Mouse (Mus musculus): ENCODE data around the gene Pold4. TPM values are rescaled to one million over a fixed set of nuclear protein-coding genes. Genes with fewer than 3 reads are reported as not detected.

Pold4 gene
- polyA plus RNA-seq (2014; fragmentation: Nextera tagmentation; extraction: Ambion mirVana): 25.5 and 26.3 TPM in 2 replicates

GRCm38 (mm10) chr19:4231253-4232185 is at the start of gene Pold4:
Gene Pold4 (plus strand): TSS chr19:4231899.
- H3K9ac ChIP-seq (replicated peaks; ENCODE audit: low read depth, low read length): peak within 1 kb of the TSS; percentile 37
- H3K9me3 ChIP-seq (ENCODE audit: control insufficient read depth, low read depth, low read length): no peaks in the 10 kb centered on the region
- H3K27ac ChIP-seq (ENCODE audit: low read length): peak within 1 kb of the TSS; percentile 69; the same call in 1 of the 2 replicates
- peak; percentile 85 for ATAC-seq (ENCODE audit: insufficient number of reproducible peaks, insufficient read depth, low FRiP score, low read depth)
- WGBS: 11% methylated on average over 26 of the region's 26 CpGs
- peaks cover 24% of the 10 kb centered on the region; the same call in 1 of the 2 replicates for H3K4me1 ChIP-seq (ENCODE audit: control insufficient read depth, insufficient read depth, low read length)
- H3K36me3 ChIP-seq (ENCODE audit: control insufficient read depth, insufficient read depth, low read length): no peaks in the 10 kb centered on the region
- H3K4me3 ChIP-seq (ENCODE audit: low read depth, low read length): peak within 1 kb of the TSS; percentile 41
- no peaks in the 10 kb centered on the region for H3K27me3 ChIP-seq (ENCODE audit: control insufficient read depth, insufficient read depth, low read length)
- peak within 1 kb of the TSS; percentile 57 for H3K4me2 ChIP-seq (replicated peaks; ENCODE audit: low read depth, low read length)

- no peak overlapping the region for H3K9ac ChIP-seq (replicated peaks; ENCODE audit: low read depth, low read length)
- WGBS: 83% methylated on average over 2 of the region's 2 CpGs
- no peak for ATAC-seq (ENCODE audit: insufficient number of reproducible peaks, insufficient read depth, low FRiP score, low read depth)
- no peak overlapping the region for H3K4me3 ChIP-seq (ENCODE audit: low read depth, low read length)
- H3K36me3 ChIP-seq (ENCODE audit: control insufficient read depth, insufficient read depth, low read length): no peaks in the 10 kb centered on the region
- H3K27ac ChIP-seq (ENCODE audit: low read length): no peak overlapping the region
- no peaks in the 10 kb centered on the region for H3K9me3 ChIP-seq (ENCODE audit: control insufficient read depth, low read depth, low read length)
- no peaks in the 10 kb centered on the region for H3K27me3 ChIP-seq (ENCODE audit: control insufficient read depth, insufficient read depth, low read length)
- H3K4me2 ChIP-seq (replicated peaks; ENCODE audit: low read depth, low read length): no peak overlapping the region
- peaks cover 9% of the 10 kb centered on the region for H3K4me1 ChIP-seq (ENCODE audit: control insufficient read depth, insufficient read depth, low read length)
Observed at GRCm38 (mm10) chr19:4183689-4184088, 48.0 kb upstream of the Pold4 start.

- Histone ChIP-seq H3K9ac (replicated peaks; ENCODE audit: low read depth, low read length) (no peak overlapping the region), H3K4me3 (ENCODE audit: low read depth, low read length) (no peak overlapping the region), H3K4me2 (replicated peaks; ENCODE audit: low read depth, low read length) (no peak overlapping the region), H3K36me3 (ENCODE audit: control insufficient read depth, insufficient read depth, low read length) (no peaks in the 10 kb centered on the region), H3K9me3 (ENCODE audit: control insufficient read depth, low read depth, low read length) (no peaks in the 10 kb centered on the region), H3K27ac (ENCODE audit: low read length) (peak overlapping the region; percentile 44; the same call in 1 of the 2 replicates), H3K4me1 (ENCODE audit: control insufficient read depth, insufficient read depth, low read length) (peaks cover 9% of the 10 kb centered on the region), H3K27me3 (ENCODE audit: control insufficient read depth, insufficient read depth, low read length) (no peaks in the 10 kb centered on the region)
- 42% methylated on average over 15 of the region's 15 CpGs for WGBS
- 0 out of 2 replicates have a peak, but pooled peaks have one; percentile 49 for ATAC-seq (ENCODE audit: insufficient number of reproducible peaks, insufficient read depth, low FRiP score, low read depth)
Observed at GRCm38 (mm10) chr19:4184976-4185975, 46.4 kb upstream of the Pold4 start.

- 63% methylated on average over 3 of the region's 3 CpGs for WGBS
- Histone ChIP-seq H3K36me3 (ENCODE audit: control insufficient read depth, insufficient read depth, low read length) (no peaks in the 10 kb centered on the region), H3K4me1 (ENCODE audit: control insufficient read depth, insufficient read depth, low read length) (peaks cover 6% of the 10 kb centered on the region), H3K27ac (ENCODE audit: low read length) (no peak overlapping the region), H3K27me3 (ENCODE audit: control insufficient read depth, insufficient read depth, low read length) (no peaks in the 10 kb centered on the region), H3K9ac (replicated peaks; ENCODE audit: low read depth, low read length) (no peak overlapping the region), H3K4me3 (ENCODE audit: low read depth, low read length) (no peak overlapping the region), H3K4me2 (replicated peaks; ENCODE audit: low read depth, low read length) (no peak overlapping the region), H3K9me3 (ENCODE audit: control insufficient read depth, low read depth, low read length) (no peaks in the 10 kb centered on the region)
- ATAC-seq (ENCODE audit: insufficient number of reproducible peaks, insufficient read depth, low FRiP score, low read depth): no peak
Observed at GRCm38 (mm10) chr19:4187303-4187702, 44.4 kb upstream of the Pold4 start.

- no peak overlapping the region for H3K9ac ChIP-seq (replicated peaks; ENCODE audit: low read depth, low read length)
- H3K9me3 ChIP-seq (ENCODE audit: control insufficient read depth, low read depth, low read length): no peaks in the 10 kb centered on the region
- no peak overlapping the region for H3K4me2 ChIP-seq (replicated peaks; ENCODE audit: low read depth, low read length)
- ATAC-seq (ENCODE audit: insufficient number of reproducible peaks, insufficient read depth, low FRiP score, low read depth): no peak
- H3K27ac ChIP-seq (ENCODE audit: low read length): no peak overlapping the region
- H3K27me3 ChIP-seq (ENCODE audit: control insufficient read depth, insufficient read depth, low read length): no peaks in the 10 kb centered on the region
- peaks cover 19% of the 10 kb centered on the region for H3K4me1 ChIP-seq (ENCODE audit: control insufficient read depth, insufficient read depth, low read length)
- no peak overlapping the region for H3K4me3 ChIP-seq (ENCODE audit: low read depth, low read length)
- H3K36me3 ChIP-seq (ENCODE audit: control insufficient read depth, insufficient read depth, low read length): peaks cover 12% of the 10 kb centered on the region
- WGBS: 85% methylated on average over 12 of the region's 12 CpGs
Observed at GRCm38 (mm10) chr19:4189051-4189620, 42.6 kb upstream of the Pold4 start.

GRCm38 (mm10) chr19:4190831-4191334 is 40.8 kb upstream of the Pold4 start, which contains the start of gene Tbc1d10c:
Gene Tbc1d10c (minus strand): TSS chr19:4191284.
- Histone ChIP-seq H3K27ac (ENCODE audit: low read length) (peak within 1 kb of the TSS; percentile 96), H3K9me3 (ENCODE audit: control insufficient read depth, low read depth, low read length) (no peaks in the 10 kb centered on the region), H3K4me2 (replicated peaks; ENCODE audit: low read depth, low read length) (peak within 1 kb of the TSS; percentile 97), H3K4me3 (ENCODE audit: low read depth, low read length) (peak within 1 kb of the TSS; percentile 98), H3K9ac (replicated peaks; ENCODE audit: low read depth, low read length) (peak within 1 kb of the TSS; percentile 92), H3K4me1 (ENCODE audit: control insufficient read depth, insufficient read depth, low read length) (peaks cover 13% of the 10 kb centered on the region), H3K36me3 (ENCODE audit: control insufficient read depth, insufficient read depth, low read length) (peaks cover 30% of the 10 kb centered on the region), H3K27me3 (ENCODE audit: control insufficient read depth, insufficient read depth, low read length) (no peaks in the 10 kb centered on the region)
- 29% methylated on average over 4 of the region's 4 CpGs for WGBS
- no peak for ATAC-seq (ENCODE audit: insufficient number of reproducible peaks, insufficient read depth, low FRiP score, low read depth)

GRCm38 (mm10) chr19:4191528-4192250 is 40.0 kb upstream of the Pold4 start, which contains the start of gene Ppp1ca:
Gene Ppp1ca (plus strand): TSS chr19:4192065.
- H3K27ac ChIP-seq (ENCODE audit: low read length): peak within 1 kb of the TSS; percentile 96
- H3K9me3 ChIP-seq (ENCODE audit: control insufficient read depth, low read depth, low read length): no peaks in the 10 kb centered on the region
- peak; percentile 94 for ATAC-seq (ENCODE audit: insufficient number of reproducible peaks, insufficient read depth, low FRiP score, low read depth)
- no peaks in the 10 kb centered on the region for H3K27me3 ChIP-seq (ENCODE audit: control insufficient read depth, insufficient read depth, low read length)
- H3K36me3 ChIP-seq (ENCODE audit: control insufficient read depth, insufficient read depth, low read length): peaks cover 37% of the 10 kb centered on the region
- WGBS: 4% methylated on average over 44 of the region's 47 CpGs
- peak within 1 kb of the TSS; percentile 97 for H3K4me2 ChIP-seq (replicated peaks; ENCODE audit: low read depth, low read length)
- H3K4me3 ChIP-seq (ENCODE audit: low read depth, low read length): peak within 1 kb of the TSS; percentile 98
- H3K9ac ChIP-seq (replicated peaks; ENCODE audit: low read depth, low read length): peak within 1 kb of the TSS; percentile 92
- H3K4me1 ChIP-seq (ENCODE audit: control insufficient read depth, insufficient read depth, low read length): peaks cover 21% of the 10 kb centered on the region

Data from stomach, embryonic 14.5 days (tissue).